In the genomic region with DNA sequence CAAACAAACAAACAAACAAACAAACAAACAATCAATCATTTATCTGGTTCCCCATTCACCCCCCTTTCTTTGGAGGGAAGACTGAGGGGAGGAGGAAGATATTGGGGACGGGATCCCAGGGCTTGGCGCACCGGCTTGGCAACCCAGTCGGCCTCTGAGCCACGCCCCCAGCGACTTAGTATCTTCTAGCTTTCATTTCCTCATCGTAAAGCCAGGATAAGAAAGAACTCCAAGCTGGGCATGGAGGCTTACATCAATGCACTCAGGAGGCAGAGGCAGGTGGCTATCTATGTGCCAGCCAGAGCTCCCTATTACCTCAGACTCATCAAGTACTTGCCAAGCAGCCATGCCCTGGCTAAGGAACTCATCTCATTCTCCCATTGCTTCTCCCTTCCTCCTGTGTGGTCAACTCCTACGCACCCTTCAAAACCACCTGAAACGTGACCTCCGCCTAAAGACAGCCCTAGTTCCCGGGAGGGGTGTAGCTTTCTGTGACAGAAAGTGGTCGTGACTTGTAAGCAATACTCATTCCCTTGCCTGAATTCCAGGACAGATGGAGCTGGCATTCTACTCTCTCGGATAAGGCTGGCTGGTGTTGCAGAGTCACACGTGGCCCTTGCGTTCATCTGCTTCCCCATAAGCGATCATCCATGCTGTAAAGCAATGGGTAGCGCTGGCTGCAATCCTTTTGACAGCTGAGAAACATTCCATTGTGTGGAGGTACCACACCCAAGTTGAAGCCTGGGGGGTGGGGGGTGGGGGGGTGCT, we compare ENCODE assay signal across 8 mouse cellular contexts. TPM values are rescaled to one million over a fixed set of nuclear protein-coding genes. Genes with fewer than 3 reads are reported as not detected.
DNase-seq lines count a peak whose midpoint lies in the region; ATAC-seq and TF ChIP-seq lines count a peak whose summit lies in the region.

No protein-coding gene starts in this region.

- H3K36me3 ChIP-seq in hindbrain, embryonic 15.5 days: no peaks in the 10 kb centered on the region
- H3K36me3 ChIP-seq in midbrain, embryonic 12.5 days: no peaks in the 10 kb centered on the region

- intact Hi-C loops in left cerebral cortex, adult 2 months (cut with DNase I): loop anchor here (2.0 kb wide), 1 partner anchor 25 kb away; no protein-coding TSS in a partner anchor
- intact Hi-C loops in gastrocnemius, postnatal 14 days (cut with DNase I; ENCODE audit: low total_unique reads): loop anchor here (10.0 kb wide), 1 partner anchor 49 kb away; no protein-coding TSS in a partner anchor

- WGBS in hindbrain, embryonic 15.5 days: 17% methylated on average over 17 of the region's 17 CpGs
- WGBS in midbrain, embryonic 12.5 days: 16% methylated on average over 17 of the region's 17 CpGs

- peaks cover 24% of the 10 kb centered on the region for H3K4me1 ChIP-seq in hindbrain, embryonic 15.5 days (replicated peaks)
- H3K4me1 ChIP-seq in midbrain, embryonic 12.5 days: peaks cover 24% of the 10 kb centered on the region

- H3K27me3 ChIP-seq in hindbrain, embryonic 15.5 days: peaks cover 43% of the 10 kb centered on the region
- peaks cover 72% of the 10 kb centered on the region for H3K27me3 ChIP-seq in midbrain, embryonic 12.5 days

- ATAC-seq in hindbrain, embryonic 15.5 days (ENCODE audit: low FRiP score, low read depth): no peak
- no peak for ATAC-seq in midbrain, embryonic 12.5 days (ENCODE audit: low FRiP score, low read depth)

- no peak for TF ChIP-seq CTCF in left cerebral cortex, adult 2 months (IDR thresholded peaks at IDR 0.05)

- H3K9me3 ChIP-seq in hindbrain, embryonic 15.5 days: no peaks in the 10 kb centered on the region
- no peaks in the 10 kb centered on the region for H3K9me3 ChIP-seq in midbrain, embryonic 12.5 days

- peak overlapping the region; percentile 84 for H3K4me2 ChIP-seq in hindbrain, embryonic 15.5 days
- peak overlapping the region; percentile 67 for H3K4me2 ChIP-seq in midbrain, embryonic 12.5 days (replicated peaks)

- peak overlapping the region; percentile 56; the same call in 1 of the 2 replicates for H3K4me3 ChIP-seq in left cerebral cortex, adult 2 months
- H3K4me3 ChIP-seq in hindbrain, embryonic 15.5 days: peak overlapping the region; percentile 46
- H3K4me3 ChIP-seq in midbrain, embryonic 12.5 days: peak overlapping the region; percentile 43

- no peak overlapping the region for H3K9ac ChIP-seq in hindbrain, embryonic 15.5 days
- peak overlapping the region; percentile 51; the same call in 1 of the 2 replicates for H3K9ac ChIP-seq in midbrain, embryonic 12.5 days (replicated peaks)

- H3K27ac ChIP-seq in left cerebral cortex, adult 2 months: 0 out of 2 replicates have a peak overlapping the region, but pooled peaks have one; percentile 24
- no peak overlapping the region for H3K27ac ChIP-seq in hindbrain, embryonic 15.5 days (replicated peaks)
- H3K27ac ChIP-seq in midbrain, embryonic 12.5 days (replicated peaks): no peak overlapping the region

- DNase-seq in left cerebral cortex, adult 2 months (ENCODE audit: extremely low spot score in 1 of 2, low spot score in 2 of 2): no peak
- DNase-seq in left cerebral cortex, adult 8-10 months (ENCODE audit: low spot score in 2 of 2): no peak
- peak; percentile 42 for DNase-seq in c-Kit-positive CD71-positive TER-119-negative erythroid progenitor cells, embryonic 14.5 days (ENCODE audit: low read depth)
- DNase-seq in frontal cortex, postnatal 10 days (ENCODE audit: low spot score in 2 of 2): no peak
- DNase-seq in retina, postnatal 1 day: no peak
- no peak for DNase-seq in gastrocnemius, postnatal 14 days

RNA-seq across cellular contexts. Expression of a gene that starts 5.5 kb away (rescaled TPM):
- 10 to 100 TPM in 1 of 2 experiments, 1 to 10 TPM in 1; 8.9 to 10.5 TPM for total RNA-seq in left cerebral cortex, adult 2 months (2021)
- total RNA-seq in left cerebral cortex, adult 8-10 months (2022): 10 to 100 TPM in 2 of 4 experiments, 1 to 10 TPM in 2; 9.3 to 11.0 (median 9.7) TPM
- polyA plus RNA-seq in hindbrain, embryonic 15.5 days (2015; fragmentation: Nextera tagmentation; extraction: Ambion mirVana): 40.3 and 42.0 TPM in 2 replicates
- polyA plus RNA-seq in midbrain, embryonic 12.5 days (2016; fragmentation: Nextera tagmentation; extraction: Ambion mirVana): 53.0 and 53.5 TPM in 2 replicates
- total RNA-seq in gastrocnemius, postnatal 14 days (2021): 1 to 10 TPM; 5.5 to 6.2 TPM

RNA-seq across cellular contexts. Expression of a gene that starts 5.9 kb away (rescaled TPM):
- 10 to 100 TPM; 21.2 to 27.5 TPM for total RNA-seq in left cerebral cortex, adult 2 months (2021)
- total RNA-seq in left cerebral cortex, adult 8-10 months (2022): 10 to 100 TPM; 17.9 to 22.1 (median 19.9) TPM
- polyA plus RNA-seq in hindbrain, embryonic 15.5 days (2015; fragmentation: Nextera tagmentation; extraction: Ambion mirVana): 8.0 TPM in 2 replicates
- 8.8 and 9.0 TPM in 2 replicates for polyA plus RNA-seq in midbrain, embryonic 12.5 days (2016; fragmentation: Nextera tagmentation; extraction: Ambion mirVana)
- total RNA-seq in gastrocnemius, postnatal 14 days (2021): 10 to 100 TPM; 17.6 to 21.2 TPM
